Mouse (Mus musculus) G1E (cell line): Measurements from ENCODE around the gene Fgfr2.

Experiments
- CTCF ChIP-seq: IDR thresholded peaks from 2 replicates; pipeline ENCODE4 v1.5.1; 2012; ENCODE audit warnings: low read depth, low read length, inconsistent platforms, mixed read lengths
- GATA1 ChIP-seq: IDR thresholded peaks from 2 replicates; pipeline ENCODE4 v1.6.1; 2012; ENCODE audit warnings: borderline replicate concordance, low read length, inconsistent platforms, mixed read lengths
- POLR2AphosphoS5 ChIP-seq: IDR thresholded peaks from 2 replicates; pipeline ENCODE4 v1.6.1; 2012; ENCODE audit warnings: low read depth, low read length, inconsistent platforms; ENCODE audit not compliant: insufficient replicate concordance
- TAL1 ChIP-seq: conservative IDR thresholded peaks from 2 replicates; pipeline ENCODE4 v1.6.1; 2012; ENCODE audit warnings: low read depth, low read length, inconsistent platforms, mixed read lengths

GRCm38 (mm10) chr7:130471045-130471444, 2652.1 kb downstream of the Fgfr2 start:
- no peak for TF ChIP-seq TAL1
- no peak for TF ChIP-seq CTCF
- no peak for TF ChIP-seq GATA1
- no peak for TF ChIP-seq POLR2AphosphoS5
